Mouse (Mus musculus) intestine, postnatal 0 days (tissue): ENCODE measurements at regions not wholly inside any gene's neighbourhood (a gene's known extent, or its start where the extent isn't known, plus 50 kb on each side); places are given as distances from the start of the nearest gene placed in this dataset.

Experiments used
- ATAC-seq: fragments of 200-750 bp; cut with Nextera tagmentation; 2 replicates; pipeline ENCODE4 v1.8.0; 2017; ENCODE audit warnings: mild to moderate bottlenecking, moderate TSS enrichment, moderate library complexity
- H3K27ac ChIP-seq: fragments of 300-500 bp; sonication (generic); 2 replicates; pipeline ENCODE4 v1.5.1; 2014; ENCODE audit warnings: mild to moderate bottlenecking, low read depth, low read length, moderate library complexity
- H3K27me3 ChIP-seq: fragments of 300-500 bp; sonication (generic); replicated peaks from 2 replicates; pipeline ENCODE4 v1.6.1; 2014; ENCODE audit warnings: low read length, mixed read lengths; ENCODE audit not compliant: control insufficient read depth, insufficient read depth
- H3K36me3 ChIP-seq: fragments of 300-500 bp; sonication (generic); 2 replicates; pipeline ENCODE4 v1.6.1; 2014; ENCODE audit warnings: mild to moderate bottlenecking, moderate library complexity; ENCODE audit not compliant: control insufficient read depth, insufficient read depth
- H3K4me1 ChIP-seq: fragments of 300-500 bp; sonication (generic); replicated peaks from 2 replicates; pipeline ENCODE4 v1.6.1; 2014; ENCODE audit warnings: antibody characterized with exemption, low read length, mixed read lengths; ENCODE audit not compliant: control insufficient read depth, insufficient read depth
- H3K4me2 ChIP-seq: fragments of 300-500 bp; sonication (generic); replicated peaks from 2 replicates; pipeline ENCODE4 v1.6.1; 2014; ENCODE audit warnings: low read depth, mild to moderate bottlenecking, moderate library complexity
- H3K4me3 ChIP-seq: fragments of 300-500 bp; sonication (generic); 2 replicates; pipeline ENCODE4 v1.5.1; 2014; ENCODE audit warnings: low read depth, low read length
- H3K9ac ChIP-seq: fragments of 300-500 bp; sonication (generic); 2 replicates; pipeline ENCODE4 v1.6.1; 2014; ENCODE audit warnings: mild to moderate bottlenecking, low read depth, low read length
- H3K9me3 ChIP-seq: fragments of 300-500 bp; sonication (generic); 2 replicates; pipeline ENCODE4 v1.6.1; 2016; ENCODE audit warnings: mixed run types; ENCODE audit not compliant: control insufficient read depth
- CTCF ChIP-seq: sonication (generic); IDR thresholded peaks from 2 replicates; pipeline ENCODE4 v1.5.1; 2016; ENCODE audit warnings: low read depth, mild to moderate bottlenecking, control low read depth, antibody characterized with exemption, moderate library complexity
- WGBS: fragments of 180-500 bp; shearing (Covaris S2); extraction: QIAGEN DNeasy Blood & Tissue Kit; methylation state at CpG from one replicate; pipeline ENCODE4 v1.1.7; 2014; 5-methylcytosine and 5-hydroxymethylcytosine counted together

GRCm38 (mm10) chr13:70214022-70214654 lies 411.9 kb downstream of the Med10 start:
- peak overlapping the region; percentile 60 for H3K27ac ChIP-seq
- no peak for TF ChIP-seq CTCF
- peak; percentile 87 for ATAC-seq

GRCm38 (mm10) chr13:70216134-70216533 lies 413.9 kb downstream of the Med10 start:
- Histone ChIP-seq H3K4me1 (no peaks in the 10 kb centered on the region), H3K9me3 (no peaks in the 10 kb centered on the region), H3K4me2 (no peak overlapping the region), H3K4me3 (no peak overlapping the region), H3K9ac (no peak overlapping the region), H3K36me3 (no peaks in the 10 kb centered on the region), H3K27me3 (no peaks in the 10 kb centered on the region), H3K27ac (no peak overlapping the region)
- no peak for ATAC-seq
- WGBS = 83% methylated on average over 6 of the region's 6 CpGs
- TF ChIP-seq CTCF = no peak

More at GRCm38 (mm10) chr13:70214022-70214654, 411.9 kb downstream of the Med10 start:
- no peaks in the 10 kb centered on the region for H3K27me3 ChIP-seq
- WGBS = 38% methylated on average over 10 of the region's 10 CpGs
- no peak overlapping the region for H3K4me2 ChIP-seq
- H3K4me3 ChIP-seq = no peak overlapping the region
- no peaks in the 10 kb centered on the region for H3K9me3 ChIP-seq
- no peak overlapping the region for H3K9ac ChIP-seq
- no peaks in the 10 kb centered on the region for H3K4me1 ChIP-seq
- no peaks in the 10 kb centered on the region for H3K36me3 ChIP-seq

DNA sequence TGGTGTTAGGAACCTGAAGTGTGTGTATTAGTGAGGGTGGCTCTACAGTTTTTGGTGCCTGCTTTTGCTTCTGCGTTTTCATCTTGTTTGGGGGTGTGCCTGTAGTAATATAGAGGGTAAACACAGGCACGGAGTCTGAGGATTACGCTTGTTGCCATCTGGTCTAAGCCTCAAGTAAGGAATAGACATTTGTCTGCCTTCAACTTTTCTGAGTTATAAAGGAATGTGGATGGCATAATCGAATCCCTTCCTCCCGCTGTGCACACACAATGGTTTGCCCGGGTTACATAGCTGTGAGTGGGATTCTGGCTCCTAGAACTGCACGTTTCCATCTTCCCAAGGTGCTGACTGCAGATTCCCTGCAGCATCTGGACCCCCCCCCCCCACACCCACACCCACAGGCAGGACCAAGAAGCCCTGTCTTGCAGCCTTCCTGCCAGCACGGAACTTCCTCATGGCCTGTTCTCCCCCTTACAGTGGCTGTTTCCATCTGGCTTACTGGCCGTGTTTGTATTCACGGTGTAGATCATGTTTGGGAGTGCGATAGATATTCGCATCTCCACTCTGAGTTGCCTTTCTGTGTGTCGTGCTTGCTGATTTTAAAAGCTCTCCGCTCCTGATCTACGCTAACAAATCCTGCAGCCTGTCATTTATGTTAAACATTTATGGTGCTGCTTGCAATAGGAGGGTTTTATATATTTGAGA lies 415.4 kb downstream of the Med10 start:
- Histone ChIP-seq H3K4me1 (no peaks in the 10 kb centered on the region), H3K9ac (no peak overlapping the region), H3K9me3 (no peaks in the 10 kb centered on the region), H3K4me3 (no peak overlapping the region), H3K27ac (no peak overlapping the region), H3K27me3 (no peaks in the 10 kb centered on the region), H3K4me2 (no peak overlapping the region), H3K36me3 (no peaks in the 10 kb centered on the region)
- ATAC-seq = no peak
- TF ChIP-seq CTCF = no peak
- WGBS = 60% methylated on average over 15 of the region's 15 CpGs

DNA sequence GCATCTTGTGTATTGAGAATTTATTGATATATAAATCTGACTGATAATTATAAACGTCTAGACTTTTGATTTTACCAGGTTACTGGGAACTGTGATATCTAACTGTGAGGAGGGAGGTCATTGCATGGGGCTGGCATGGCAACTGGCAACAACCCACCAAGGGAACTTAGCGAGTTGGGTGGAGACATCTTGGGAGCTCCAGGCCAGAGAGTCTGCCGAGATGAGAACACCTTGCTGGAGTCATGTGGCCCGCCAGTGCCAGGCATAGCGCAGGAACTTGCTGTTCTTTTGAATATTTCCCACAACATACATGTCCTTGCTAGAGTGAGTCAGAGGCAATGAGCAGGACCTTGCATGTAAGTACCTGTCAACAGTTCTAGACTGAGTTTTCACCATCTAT lies 413.9 kb downstream of the Ice1 start:
- ATAC-seq = no peak
- WGBS = 89% methylated on average over 5 of the region's 5 CpGs
- no peaks in the 10 kb centered on the region for H3K27me3 ChIP-seq
- no peak overlapping the region for H3K9ac ChIP-seq
- no peaks in the 10 kb centered on the region for H3K9me3 ChIP-seq
- H3K4me1 ChIP-seq = no peaks in the 10 kb centered on the region
- no peak for TF ChIP-seq CTCF
- no peak overlapping the region for H3K27ac ChIP-seq
- H3K36me3 ChIP-seq = no peaks in the 10 kb centered on the region
- H3K4me3 ChIP-seq = no peak overlapping the region
- H3K4me2 ChIP-seq = no peak overlapping the region

DNA sequence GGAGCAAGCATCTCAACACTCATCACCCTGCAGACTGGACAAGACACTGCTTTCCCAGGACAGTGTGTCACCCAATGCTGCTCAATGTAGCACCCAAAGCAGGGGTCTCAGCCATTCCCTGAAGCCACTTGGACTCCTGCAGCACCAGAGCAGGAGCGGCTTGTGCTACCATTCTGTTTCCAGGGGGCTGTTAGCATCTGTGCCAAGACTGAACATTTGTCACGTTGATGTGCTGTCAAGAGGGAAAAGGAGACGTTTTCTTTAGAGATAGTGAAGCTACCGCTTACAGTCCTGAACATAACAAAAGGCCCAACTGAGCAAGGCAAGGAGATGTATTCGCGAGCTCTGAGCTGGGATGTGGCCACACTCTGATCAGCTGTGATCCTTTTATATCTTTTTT lies 410.3 kb downstream of the Ice1 start:
- no peak for ATAC-seq
- Histone ChIP-seq H3K9me3 (no peaks in the 10 kb centered on the region), H3K4me3 (no peak overlapping the region), H3K27ac (no peak overlapping the region), H3K4me1 (no peaks in the 10 kb centered on the region), H3K9ac (no peak overlapping the region), H3K36me3 (no peaks in the 10 kb centered on the region), H3K27me3 (no peaks in the 10 kb centered on the region), H3K4me2 (no peak overlapping the region)
- no peak for TF ChIP-seq CTCF
- WGBS = 77% methylated on average over 6 of the region's 6 CpGs

DNA sequence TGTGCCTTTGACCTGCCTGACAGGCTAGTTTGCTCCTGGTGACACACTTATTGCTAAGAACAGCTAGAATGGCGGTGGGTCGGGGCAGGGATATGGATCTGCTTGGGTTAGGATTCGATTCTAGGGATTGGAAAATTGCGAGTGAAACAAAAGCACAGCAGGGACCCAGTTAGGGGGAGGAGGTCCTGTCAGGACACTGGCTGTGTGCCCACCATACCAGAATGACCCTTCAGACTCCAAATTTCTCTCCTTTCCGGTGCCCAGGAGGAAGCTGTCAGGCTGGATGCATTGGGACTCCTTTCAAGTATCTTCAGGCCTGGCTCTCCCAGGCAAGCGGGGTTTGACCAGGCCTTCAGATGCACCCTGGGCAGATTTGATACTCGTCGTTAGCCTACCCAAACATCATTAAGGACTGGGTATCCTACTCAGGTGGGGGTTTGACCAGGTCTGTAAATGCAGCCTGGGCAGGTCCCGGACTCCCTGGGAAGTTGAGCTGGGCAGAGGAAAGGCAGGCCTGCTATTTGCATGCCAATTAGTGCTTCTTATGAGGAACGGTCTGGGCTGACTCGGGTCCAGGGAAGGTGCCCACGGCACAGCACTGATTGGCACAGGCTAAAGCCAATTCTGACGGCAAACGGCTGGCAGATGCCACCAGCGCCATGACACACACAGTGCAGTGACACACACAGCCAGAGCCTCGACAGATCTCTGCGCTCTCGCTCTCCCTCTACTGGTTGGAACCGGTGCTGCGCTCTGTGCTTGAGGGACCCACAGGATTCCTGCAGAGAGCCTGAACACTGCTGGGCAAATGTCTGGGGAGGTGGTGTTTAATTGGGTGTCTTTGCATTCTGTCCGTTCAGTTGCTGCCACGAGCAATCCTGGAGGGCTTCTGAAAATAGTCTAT lies 403.3 kb downstream of the Ice1 start:
- 39% methylated on average over 22 of the region's 22 CpGs for WGBS

More for the DNA sequence above, 403.3 kb downstream of the Ice1 start:
- TF ChIP-seq CTCF = peak; percentile 92
- ATAC-seq = peak; percentile 57
- Histone ChIP-seq H3K9me3 (no peaks in the 10 kb centered on the region), H3K9ac (no peak overlapping the region), H3K36me3 (no peaks in the 10 kb centered on the region), H3K27ac (no peak overlapping the region), H3K4me1 (no peaks in the 10 kb centered on the region), H3K4me3 (no peak overlapping the region), H3K27me3 (no peaks in the 10 kb centered on the region), H3K4me2 (no peak overlapping the region; the same call in 1 of the 2 replicates)
